Mouse (Mus musculus): Measurements from ENCODE around the gene Abcc12. TPM values are rescaled to one million over a fixed set of nuclear protein-coding genes. Genes with fewer than 3 reads are reported as not detected.

The Abcc12 gene
- 0.21 and 0.23 TPM in 2 replicates for polyA plus RNA-seq (2014; fragmentation: Nextera tagmentation; extraction: Ambion mirVana)

GRCm38 (mm10) chr8:86580458-86580857, at the start of gene Abcc12:
Gene Abcc12, minus strand, starts transcription at chr8:86580686.
- Histone ChIP-seq H3K36me3 (replicated peaks; ENCODE audit: control insufficient read depth, insufficient read depth) (no peaks in the 10 kb centered on the region), H3K27me3 (ENCODE audit: control insufficient read depth, insufficient read depth, low read length) (no peaks in the 10 kb centered on the region), H3K27ac (no peak within 1 kb of the TSS), H3K4me3 (replicated peaks; ENCODE audit: low read length) (no peak within 1 kb of the TSS), H3K4me1 (replicated peaks; ENCODE audit: control insufficient read depth, insufficient read depth, low read length) (peaks cover 7% of the 10 kb centered on the region; the same call in 1 of the 2 replicates), H3K4me2 (replicated peaks) (no peak within 1 kb of the TSS), H3K9ac (no peak within 1 kb of the TSS), H3K9me3 (ENCODE audit: control insufficient read depth, low read length) (no peaks in the 10 kb centered on the region)
- no peak for ATAC-seq (ENCODE audit: low FRiP score)
- no peak for DNase-seq (ENCODE audit: low spot score)

GRCm38 (mm10) chr8:86630212-86630611, 49.7 kb upstream of the Abcc12 start:
- 90% methylated on average over 5 of the region's 5 CpGs for WGBS
- Histone ChIP-seq H3K27me3 (ENCODE audit: control insufficient read depth, insufficient read depth, low read length) (no peaks in the 10 kb centered on the region), H3K36me3 (replicated peaks; ENCODE audit: control insufficient read depth, insufficient read depth) (peaks cover 28% of the 10 kb centered on the region), H3K4me2 (replicated peaks) (no peak overlapping the region), H3K4me3 (replicated peaks; ENCODE audit: low read length) (no peak overlapping the region), H3K27ac (no peak overlapping the region), H3K9me3 (ENCODE audit: control insufficient read depth, low read length) (no peaks in the 10 kb centered on the region), H3K4me1 (replicated peaks; ENCODE audit: control insufficient read depth, insufficient read depth, low read length) (peaks cover 11% of the 10 kb centered on the region), H3K9ac (no peak overlapping the region)
- no peak for ATAC-seq (ENCODE audit: low FRiP score)
- no peak for DNase-seq (ENCODE audit: low spot score)

- H3K9ac ChIP-seq: peak overlapping the region; percentile 74
- 67% methylated on average over 7 of the region's 7 CpGs for WGBS
- H3K9me3 ChIP-seq (ENCODE audit: control insufficient read depth, low read length): no peaks in the 10 kb centered on the region
- DNase-seq (ENCODE audit: low spot score) (no peak), ATAC-seq (ENCODE audit: low FRiP score) (no peak)
- H3K4me3 ChIP-seq (replicated peaks; ENCODE audit: low read length): peak overlapping the region; percentile 57
- peak overlapping the region; percentile 87 for H3K4me2 ChIP-seq (replicated peaks)
- no peak overlapping the region for H3K27ac ChIP-seq
- H3K27me3 ChIP-seq (ENCODE audit: control insufficient read depth, insufficient read depth, low read length): no peaks in the 10 kb centered on the region; the same call in 1 of the 2 replicates
- H3K36me3 ChIP-seq (replicated peaks; ENCODE audit: control insufficient read depth, insufficient read depth): no peaks in the 10 kb centered on the region
- H3K4me1 ChIP-seq (replicated peaks; ENCODE audit: control insufficient read depth, insufficient read depth, low read length): peaks cover 18% of the 10 kb centered on the region
These were observed 44.4 kb upstream of the Abcc12 start for GRCm38 (mm10) chr8:86624915-86625314.

- Histone ChIP-seq H3K27ac (peak within 1 kb of the TSS; percentile 93), H3K4me1 (replicated peaks; ENCODE audit: control insufficient read depth, insufficient read depth, low read length) (peaks cover 18% of the 10 kb centered on the region), H3K4me2 (replicated peaks) (peak within 1 kb of the TSS; percentile 87), H3K9me3 (ENCODE audit: control insufficient read depth, low read length) (no peaks in the 10 kb centered on the region), H3K27me3 (ENCODE audit: control insufficient read depth, insufficient read depth, low read length) (no peaks in the 10 kb centered on the region; the same call in 1 of the 2 replicates), H3K36me3 (replicated peaks; ENCODE audit: control insufficient read depth, insufficient read depth) (no peaks in the 10 kb centered on the region), H3K4me3 (replicated peaks; ENCODE audit: low read length) (peak within 1 kb of the TSS; percentile 57), H3K9ac (peak within 1 kb of the TSS; percentile 74)
- ATAC-seq (ENCODE audit: low FRiP score): peak; percentile 99
- peak; percentile 94 for DNase-seq (ENCODE audit: low spot score)
- under 1% methylated on average over 58 of the region's 62 CpGs for WGBS
These were observed 43.6 kb upstream of the Abcc12 start, which contains the start of gene Lonp2 for GRCm38 (mm10) chr8:86623911-86624731. Gene Lonp2, plus strand, starts transcription at chr8:86624043.

GRCm38 (mm10) chr8:86623551-86623910, 43.0 kb upstream of the Abcc12 start:
- H3K4me1 ChIP-seq (replicated peaks; ENCODE audit: control insufficient read depth, insufficient read depth, low read length): peaks cover 18% of the 10 kb centered on the region
- peak overlapping the region; percentile 93 for H3K27ac ChIP-seq
- H3K4me3 ChIP-seq (replicated peaks; ENCODE audit: low read length): peak overlapping the region; percentile 57
- no peaks in the 10 kb centered on the region for H3K9me3 ChIP-seq (ENCODE audit: control insufficient read depth, low read length)
- under 1% methylated on average over 9 of the region's 14 CpGs for WGBS
- peak overlapping the region; percentile 74 for H3K9ac ChIP-seq
- ATAC-seq (ENCODE audit: low FRiP score) (no peak), DNase-seq (ENCODE audit: low spot score) (peak; percentile 26)
- H3K27me3 ChIP-seq (ENCODE audit: control insufficient read depth, insufficient read depth, low read length): no peaks in the 10 kb centered on the region; the same call in 1 of the 2 replicates
- no peaks in the 10 kb centered on the region for H3K36me3 ChIP-seq (replicated peaks; ENCODE audit: control insufficient read depth, insufficient read depth)
- H3K4me2 ChIP-seq (replicated peaks): peak overlapping the region; percentile 87

- Histone ChIP-seq H3K9ac (no peak overlapping the region), H3K4me1 (replicated peaks; ENCODE audit: control insufficient read depth, insufficient read depth, low read length) (no peaks in the 10 kb centered on the region), H3K4me2 (replicated peaks) (no peak overlapping the region), H3K4me3 (replicated peaks; ENCODE audit: low read length) (no peak overlapping the region), H3K27me3 (ENCODE audit: control insufficient read depth, insufficient read depth, low read length) (no peaks in the 10 kb centered on the region; the same call in 1 of the 2 replicates), H3K36me3 (replicated peaks; ENCODE audit: control insufficient read depth, insufficient read depth) (no peaks in the 10 kb centered on the region), H3K27ac (no peak overlapping the region), H3K9me3 (ENCODE audit: control insufficient read depth, low read length) (no peaks in the 10 kb centered on the region)
- ATAC-seq (ENCODE audit: low FRiP score) (no peak), DNase-seq (ENCODE audit: low spot score) (no peak)
- 76% methylated on average over 7 of the region's 7 CpGs for WGBS
These were observed 37.4 kb upstream of the Abcc12 start for GRCm38 (mm10) chr8:86617759-86618387.

GRCm38 (mm10) chr8:86615095-86615769, 34.7 kb upstream of the Abcc12 start:
- Histone ChIP-seq H3K36me3 (replicated peaks; ENCODE audit: control insufficient read depth, insufficient read depth) (no peaks in the 10 kb centered on the region), H3K4me1 (replicated peaks; ENCODE audit: control insufficient read depth, insufficient read depth, low read length) (no peaks in the 10 kb centered on the region), H3K9me3 (ENCODE audit: control insufficient read depth, low read length) (no peaks in the 10 kb centered on the region), H3K27me3 (ENCODE audit: control insufficient read depth, insufficient read depth, low read length) (no peaks in the 10 kb centered on the region; the same call in 1 of the 2 replicates), H3K4me2 (replicated peaks) (no peak overlapping the region), H3K27ac (no peak overlapping the region), H3K9ac (no peak overlapping the region), H3K4me3 (replicated peaks; ENCODE audit: low read length) (no peak overlapping the region)
- 91% methylated on average over 6 of the region's 6 CpGs for WGBS
- no peak for ATAC-seq (ENCODE audit: low FRiP score)
- no peak for DNase-seq (ENCODE audit: low spot score)

GRCm38 (mm10) chr8:86613798-86614197, 33.3 kb upstream of the Abcc12 start:
- ATAC-seq (ENCODE audit: low FRiP score) (no peak), DNase-seq (ENCODE audit: low spot score) (no peak)
- H3K27ac ChIP-seq: no peak overlapping the region
- H3K36me3 ChIP-seq (replicated peaks; ENCODE audit: control insufficient read depth, insufficient read depth): no peaks in the 10 kb centered on the region
- no peaks in the 10 kb centered on the region for H3K9me3 ChIP-seq (ENCODE audit: control insufficient read depth, low read length)
- H3K4me1 ChIP-seq (replicated peaks; ENCODE audit: control insufficient read depth, insufficient read depth, low read length): no peaks in the 10 kb centered on the region
- no peaks in the 10 kb centered on the region for H3K27me3 ChIP-seq (ENCODE audit: control insufficient read depth, insufficient read depth, low read length)
- no peak overlapping the region for H3K4me3 ChIP-seq (replicated peaks; ENCODE audit: low read length)
- WGBS: 85% methylated on average over 2 of the region's 2 CpGs
- H3K4me2 ChIP-seq (replicated peaks): no peak overlapping the region
- no peak overlapping the region for H3K9ac ChIP-seq

GRCm38 (mm10) chr8:86604676-86605075, 24.2 kb upstream of the Abcc12 start:
- H3K27me3 ChIP-seq (ENCODE audit: control insufficient read depth, insufficient read depth, low read length): no peaks in the 10 kb centered on the region
- H3K4me1 ChIP-seq (replicated peaks; ENCODE audit: control insufficient read depth, insufficient read depth, low read length): no peaks in the 10 kb centered on the region
- no peak overlapping the region for H3K4me3 ChIP-seq (replicated peaks; ENCODE audit: low read length)
- H3K27ac ChIP-seq: no peak overlapping the region
- H3K9ac ChIP-seq: no peak overlapping the region
- DNase-seq (ENCODE audit: low spot score) (no peak), ATAC-seq (ENCODE audit: low FRiP score) (no peak)
- H3K9me3 ChIP-seq (ENCODE audit: control insufficient read depth, low read length): no peaks in the 10 kb centered on the region
- no peak overlapping the region for H3K4me2 ChIP-seq (replicated peaks)
- no peaks in the 10 kb centered on the region for H3K36me3 ChIP-seq (replicated peaks; ENCODE audit: control insufficient read depth, insufficient read depth)
- WGBS: 86% methylated on average over 3 of the region's 3 CpGs
